Mouse (Mus musculus) kidney, postnatal 4 days (tissue): ENCODE results near the gene Dhx58.

Source experiments
- DNase-seq, 2 experiments: peaks; one replicate each; pipeline ENCODE4 v3.0.0; 2021; ENCODE audit warnings: mixed read lengths in 2 of 2

The Dhx58 gene

DNA sequence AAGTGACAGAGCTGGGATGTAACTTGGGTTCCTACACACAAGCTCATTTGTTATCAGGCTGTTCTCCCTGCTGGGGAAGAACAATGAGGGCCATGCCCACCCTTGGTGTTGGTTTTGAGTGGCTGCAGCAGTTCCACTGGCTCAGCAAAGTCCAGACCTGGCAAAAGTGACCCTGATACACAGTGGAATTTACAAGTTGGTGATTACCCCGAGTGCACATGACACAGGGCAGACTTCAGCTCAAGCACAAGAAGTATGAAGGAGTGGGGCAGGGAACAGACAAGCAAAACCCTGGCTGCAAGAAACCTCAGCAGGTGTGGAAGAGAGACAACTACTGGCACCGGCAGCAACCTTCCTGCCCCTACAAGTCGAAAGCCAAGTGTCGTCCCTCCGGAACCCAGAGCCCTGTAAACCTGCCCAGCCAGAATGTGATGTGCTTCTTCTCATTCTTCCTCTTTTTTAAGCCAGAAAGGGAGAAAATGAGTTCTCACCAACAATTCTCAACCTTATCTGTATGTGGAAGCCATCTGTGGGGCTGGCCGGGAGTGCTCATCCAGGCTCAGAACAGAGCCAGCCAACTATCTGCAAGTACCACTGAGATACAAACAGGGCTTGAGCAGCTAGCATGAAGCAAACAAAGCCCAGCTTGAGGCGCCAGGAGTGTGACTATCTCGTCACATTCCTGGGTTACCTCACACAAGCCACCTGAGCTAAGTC lies 17.9 kb upstream of the Dhx58 start:
- DNase-seq = no peak

DNA sequence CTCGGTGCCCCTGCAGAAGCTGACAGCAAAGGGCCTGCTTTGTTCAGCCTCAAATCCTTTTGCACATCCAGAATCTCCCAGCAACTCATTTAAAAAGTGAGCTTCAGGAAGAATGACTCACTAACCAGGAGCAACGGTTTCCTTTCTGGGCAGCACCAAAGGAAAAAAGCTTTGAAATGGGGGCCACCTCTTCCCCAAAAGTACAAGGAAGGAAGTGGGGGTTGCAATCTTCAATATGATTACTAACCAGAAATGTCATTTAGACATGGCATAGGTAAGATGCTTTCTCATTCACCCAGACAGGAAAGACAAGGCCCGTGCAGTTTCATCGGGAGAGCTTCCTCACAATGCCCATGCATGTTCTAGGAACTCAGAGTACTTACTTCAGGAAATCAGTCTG lies 17.2 kb upstream of the Dhx58 start:
- DNase-seq = no peak

- no peak for DNase-seq
Observed at GRCm38 (mm10) chr11:100720345-100720744, 16.3 kb upstream of the Dhx58 start.

DNA sequence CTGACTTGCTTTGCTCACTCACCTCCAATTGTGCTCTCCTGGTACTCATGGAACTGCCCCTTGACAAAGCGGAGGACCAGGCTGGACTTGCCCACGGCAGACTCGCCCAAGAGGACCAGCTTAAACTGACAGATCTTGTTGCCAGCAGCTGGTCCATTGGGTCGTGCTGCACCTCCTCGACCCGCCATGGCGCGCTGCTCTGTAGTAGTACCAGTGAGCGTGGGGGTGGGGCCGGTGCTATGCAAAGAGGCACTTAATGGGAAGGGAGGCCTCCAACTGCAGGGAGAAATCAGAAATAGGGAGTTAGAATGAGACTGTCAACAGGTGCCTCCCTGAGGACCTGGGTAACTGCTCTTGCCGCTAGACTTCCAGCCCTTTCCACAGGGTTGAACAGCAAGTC lies 15.8 kb upstream of the Dhx58 start:
- DNase-seq = peak in 1 of 2 experiments; percentile 54

GRCm38 (mm10) chr11:100719312-100719711 lies 15.2 kb upstream of the Dhx58 start:
- DNase-seq = no peak

- no peak for DNase-seq
Observed at GRCm38 (mm10) chr11:100718866-100719265, 14.8 kb upstream of the Dhx58 start.

- no peak for DNase-seq
Observed at GRCm38 (mm10) chr11:100718462-100718861, 14.4 kb upstream of the Dhx58 start.

- no peak for DNase-seq
Observed at GRCm38 (mm10) chr11:100716649-100717048, 12.6 kb upstream of the Dhx58 start.

DNA sequence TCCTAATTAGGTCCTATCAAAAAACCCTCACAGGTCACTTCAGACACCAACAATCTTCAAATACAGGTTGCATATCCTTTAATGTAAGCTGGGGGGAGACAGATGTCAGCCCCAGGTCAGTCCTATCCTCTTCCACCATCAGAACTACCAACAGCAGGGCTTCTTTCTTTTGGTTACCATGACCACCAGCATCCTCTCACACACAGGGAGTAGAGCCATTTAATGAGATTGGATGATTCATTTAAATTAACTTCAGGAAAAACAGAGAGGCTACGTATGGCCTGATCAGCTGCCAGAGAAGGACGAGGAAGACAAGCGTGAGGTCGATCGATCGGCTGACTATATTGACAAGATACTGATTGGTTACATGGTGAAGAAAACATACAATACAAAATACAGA lies 10.9 kb upstream of the Dhx58 start:
- DNase-seq = no peak

GRCm38 (mm10) chr11:100714534-100714915 lies 10.5 kb upstream of the Dhx58 start:
- peak; percentile 90 to 92 for DNase-seq

DNA sequence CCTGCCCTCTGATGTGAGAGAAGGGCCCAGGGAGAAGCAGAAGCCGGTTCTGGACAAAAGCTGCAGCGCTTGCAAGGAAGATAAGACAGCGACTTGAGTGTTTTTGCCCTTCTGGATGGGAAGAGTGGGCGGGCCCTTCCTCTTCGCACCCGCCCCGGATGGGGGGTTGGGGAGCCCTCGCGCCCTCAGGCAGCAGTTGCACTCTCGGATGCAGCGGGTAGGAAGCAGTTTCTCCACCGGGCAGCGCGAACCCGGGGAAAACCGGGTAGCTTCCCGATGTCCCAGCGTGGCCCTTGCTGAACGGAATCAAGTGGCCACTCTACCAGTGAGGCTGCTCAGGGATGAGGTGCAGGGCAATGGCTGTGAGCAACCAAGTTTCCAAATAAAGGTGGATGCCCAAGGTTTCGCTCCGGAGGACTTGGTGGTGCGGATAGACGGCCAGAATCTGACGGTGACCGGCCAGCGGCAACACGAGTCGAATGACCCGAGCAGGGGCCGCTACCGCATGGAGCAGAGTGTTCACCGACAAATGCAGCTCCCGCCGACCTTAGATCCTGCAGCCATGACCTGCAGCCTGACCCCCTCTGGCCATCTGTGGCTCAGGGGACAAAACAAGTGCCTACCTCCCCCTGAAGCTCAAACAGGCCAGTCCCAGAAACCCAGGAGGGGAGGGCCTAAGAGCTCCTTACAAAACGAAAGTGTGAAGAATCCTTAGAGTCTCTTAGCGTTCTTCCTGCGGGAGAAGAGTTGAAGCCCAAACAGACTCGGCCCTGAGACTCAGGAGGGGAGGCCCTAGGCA lies 9.9 kb upstream of the Dhx58 start, which contains the start of gene Hspb9:
TSS of gene Hspb9 (plus strand) at position 116 of the 799 bp plus-strand sequence.
- peak; percentile 78 to 86 for DNase-seq

- no peak for DNase-seq
Observed at GRCm38 (mm10) chr11:100713174-100713573, 9.1 kb upstream of the Dhx58 start.

- DNase-seq = peak; percentile 90 to 94
Observed at GRCm38 (mm10) chr11:100711783-100712615, 7.9 kb upstream of the Dhx58 start, which contains the start of gene Kat2a. TSS of gene Kat2a (minus strand) at chr11:100712465.

DNA sequence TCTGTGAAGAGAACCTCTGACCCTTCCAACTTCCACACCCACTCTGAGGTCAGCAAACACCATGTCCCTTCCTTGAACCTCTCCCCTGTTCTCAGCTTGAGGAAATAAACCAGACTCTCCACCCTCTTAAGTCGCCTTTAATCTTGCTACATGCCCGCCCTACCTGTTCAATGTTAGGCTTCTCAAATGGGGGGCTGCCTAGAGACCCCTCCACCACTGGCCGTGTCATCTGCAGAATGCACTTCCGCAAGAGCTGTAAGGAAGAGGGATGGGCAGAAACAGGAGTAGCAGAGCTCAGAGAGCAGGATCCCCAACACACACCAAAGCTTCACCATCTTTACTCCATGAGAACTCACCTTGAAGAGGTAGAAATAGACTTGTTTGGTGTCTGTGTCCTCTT lies 6.9 kb upstream of the Dhx58 start:
- DNase-seq = no peak

- no peak for DNase-seq
Observed at GRCm38 (mm10) chr11:100710528-100710927, 6.5 kb upstream of the Dhx58 start.

- no peak for DNase-seq
Observed at GRCm38 (mm10) chr11:100709201-100709810, 5.2 kb upstream of the Dhx58 start.

DNA sequence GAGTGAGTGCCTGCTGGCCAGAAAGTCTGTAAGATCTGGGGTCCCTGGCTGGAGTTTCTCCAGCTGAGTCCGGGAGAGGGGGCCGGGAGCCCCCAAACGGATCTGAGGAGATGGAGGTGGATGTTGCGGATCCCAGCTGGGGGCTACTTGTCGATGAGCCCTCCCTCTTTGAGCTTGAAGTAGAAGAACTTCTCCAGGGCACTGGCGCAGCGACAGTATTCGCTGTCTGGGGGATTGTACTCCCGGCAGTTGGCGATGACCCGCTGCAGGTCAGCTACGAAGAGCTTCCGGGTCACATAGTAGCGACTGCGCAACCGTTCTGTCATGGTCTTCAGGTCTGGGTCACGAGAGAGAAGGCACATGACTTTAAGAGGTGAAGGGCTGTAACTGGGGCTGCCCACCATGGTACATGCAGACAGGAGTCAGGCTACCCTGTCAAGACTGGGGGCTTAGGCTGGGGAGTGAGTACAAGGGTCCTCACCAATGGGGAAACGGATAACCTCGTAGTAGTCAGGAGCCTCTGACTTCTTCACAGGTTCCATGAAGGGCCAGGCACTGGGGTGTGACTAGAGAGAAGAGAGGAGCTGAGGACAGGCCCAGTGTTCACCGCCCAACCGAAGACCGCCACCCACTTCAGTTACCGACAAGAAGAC lies 1.1 kb upstream of the Dhx58 start:
- DNase-seq = no peak

GRCm38 (mm10) chr11:100703366-100703765 lies 705 bp downstream of the Dhx58 start:
- DNase-seq = no peak

DNA sequence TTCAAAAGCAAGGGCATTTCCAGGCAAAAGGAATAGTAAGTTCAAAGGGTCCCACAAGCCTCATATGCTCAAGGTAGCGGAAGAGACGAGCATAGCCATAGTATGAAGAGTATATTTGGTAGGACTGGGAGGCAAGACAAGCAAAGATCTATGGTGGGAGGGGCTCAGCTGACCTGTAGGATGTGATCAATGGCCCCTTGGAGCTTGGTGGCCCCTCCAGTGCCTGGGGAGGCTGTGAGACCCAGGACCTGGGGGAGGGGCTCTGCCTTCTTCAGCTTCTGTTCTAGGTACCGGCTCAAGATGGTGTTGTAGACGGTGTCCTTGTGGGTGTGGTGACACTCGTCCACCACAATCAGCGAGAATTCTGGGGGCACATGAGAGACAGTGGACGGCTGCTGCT lies 1.2 kb downstream of the Dhx58 start:
- no peak for DNase-seq

DNA sequence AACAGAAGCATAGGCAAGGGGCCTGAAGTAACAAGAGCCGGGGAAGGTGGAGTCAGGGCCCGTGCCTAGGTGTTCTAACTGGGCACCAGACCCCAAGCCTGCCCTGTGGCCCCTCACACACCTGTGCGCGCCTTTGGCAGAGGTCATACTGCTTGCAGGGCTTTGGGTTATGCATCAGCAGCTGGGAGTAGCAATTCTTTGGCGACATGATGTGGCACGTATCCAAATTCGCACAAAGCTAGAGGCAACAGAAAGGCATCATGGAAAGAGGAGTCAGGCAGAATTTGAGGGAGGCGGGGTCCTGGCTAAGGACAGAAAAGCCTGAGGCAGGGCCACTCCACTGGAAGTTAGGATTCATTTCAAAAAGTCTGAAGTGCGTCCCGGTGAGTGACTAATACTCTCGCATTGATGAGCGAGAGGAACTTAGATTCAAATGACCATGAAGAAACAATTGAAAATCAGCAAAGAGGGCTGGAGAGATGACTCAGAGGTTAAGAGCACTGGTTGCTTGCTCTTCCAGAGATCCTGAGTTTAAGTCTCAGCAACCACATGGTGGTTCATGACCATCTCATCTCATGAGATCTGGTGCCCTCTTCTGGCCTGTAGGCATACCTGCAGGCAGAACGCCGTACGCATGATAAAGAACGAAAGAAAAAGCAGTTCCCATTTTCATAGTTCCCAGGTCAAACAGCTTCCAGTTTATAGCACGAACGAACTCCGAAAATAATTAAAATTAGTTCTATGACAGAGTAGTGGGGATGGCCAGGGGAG lies 1.8 kb downstream of the Dhx58 start:
- DNase-seq = peak; percentile 76 to 77

- DNase-seq = peak; percentile 78 to 79
Observed at GRCm38 (mm10) chr11:100701301-100701700, 2.8 kb downstream of the Dhx58 start.
